Mouse (Mus musculus): ENCODE data around the gene Obp2a.
"Not testable (repeated sequence)": the region's sequence is repeated elsewhere in the genome, so short reads cannot be mapped to it uniquely, and the experiment has no call there.

Obp2a gene

DNA sequence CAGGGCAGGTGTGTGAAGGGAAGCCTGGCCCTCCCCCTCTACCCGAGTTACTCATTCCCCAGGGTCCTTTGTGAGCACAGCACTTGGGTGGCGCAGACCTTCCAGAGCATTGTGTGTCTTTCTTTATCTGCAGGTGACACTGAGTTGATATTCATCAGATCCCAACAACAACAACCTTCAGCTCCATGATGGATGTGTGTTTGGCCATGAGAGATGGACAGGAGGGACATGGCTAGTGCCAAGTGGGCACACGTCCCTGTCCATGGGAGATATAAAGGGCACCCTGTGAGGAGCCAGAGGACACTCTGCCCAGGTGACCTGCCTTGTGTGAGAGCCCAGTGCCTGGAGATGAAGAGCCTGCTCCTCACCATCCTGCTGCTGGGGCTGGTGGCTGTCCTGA, at the start of gene Obp2a:
Obp2a (plus strand) TSS at position 301 of the 400 bp plus-strand sequence.
- DNase-seq (ENCODE audit: low read depth, low spot score), result not testable (repeated sequence)

DNA sequence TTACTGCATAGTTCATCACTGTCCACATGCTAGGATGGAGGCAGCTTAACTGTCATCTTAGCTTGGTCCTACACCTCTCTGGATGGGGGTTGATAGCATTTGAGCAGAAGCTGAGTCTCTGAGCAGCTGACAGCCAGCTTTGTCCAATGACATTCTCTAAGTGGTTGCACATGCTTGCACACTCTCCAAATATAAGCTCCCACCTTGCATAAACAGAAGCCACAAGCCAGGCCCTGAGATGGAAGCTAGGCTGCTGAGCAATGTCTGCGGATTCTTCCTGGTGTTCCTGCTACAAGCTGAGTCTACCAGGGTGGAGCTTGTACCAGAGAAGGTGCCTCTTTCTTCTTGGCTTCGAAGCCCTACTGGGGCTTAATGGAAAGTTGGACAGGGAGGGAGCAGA, 46.9 kb upstream of the Obp2a start, which contains the start of gene Lcn8:
Lcn8 (plus strand) TSS at position 219 of the 400 bp plus-strand sequence.
- no peak for DNase-seq (ENCODE audit: low read depth, low spot score)

DNA sequence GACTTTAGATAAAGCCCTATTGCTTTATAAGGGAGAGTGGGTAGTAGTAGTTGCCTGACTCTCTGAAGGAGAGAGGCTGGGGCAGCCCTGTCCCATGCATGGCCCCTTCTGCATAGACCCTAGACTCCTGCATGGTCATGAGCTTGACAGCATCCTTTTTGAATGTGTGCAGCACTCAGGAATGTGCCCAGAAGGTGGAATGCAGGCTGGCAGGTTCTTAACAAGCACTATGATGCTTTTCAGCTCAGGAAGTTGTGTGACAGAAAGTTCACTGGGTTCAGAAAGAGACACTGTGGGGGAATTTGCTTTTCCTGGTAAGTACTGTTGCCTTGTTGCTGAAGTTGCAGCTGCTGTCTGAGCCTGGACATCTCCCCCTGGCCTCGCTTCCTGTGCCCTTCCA, 45.3 kb upstream of the Obp2a start:
- no peak for DNase-seq (ENCODE audit: low read depth, low spot score)

DNA sequence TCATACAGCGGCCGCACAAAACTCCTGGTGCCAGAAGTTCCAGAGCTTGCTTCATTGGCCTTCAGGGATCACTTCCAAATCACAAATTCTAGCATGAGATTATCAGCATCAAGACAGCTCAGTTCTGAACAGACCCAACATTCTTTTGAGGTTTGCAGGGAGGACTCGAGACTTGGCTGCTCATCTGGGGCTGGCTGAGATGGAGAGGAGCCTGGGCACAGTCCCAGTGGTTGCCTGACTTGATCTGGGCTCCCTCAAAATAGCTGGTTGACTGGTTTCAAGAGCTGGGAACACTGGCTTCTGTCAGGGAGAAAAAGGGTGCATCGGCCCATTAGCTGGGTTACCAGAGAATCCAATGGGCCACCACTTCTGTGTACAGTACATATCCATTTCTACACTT, 43.2 kb upstream of the Obp2a start:
- no peak for DNase-seq (ENCODE audit: low read depth, low spot score)

DNA sequence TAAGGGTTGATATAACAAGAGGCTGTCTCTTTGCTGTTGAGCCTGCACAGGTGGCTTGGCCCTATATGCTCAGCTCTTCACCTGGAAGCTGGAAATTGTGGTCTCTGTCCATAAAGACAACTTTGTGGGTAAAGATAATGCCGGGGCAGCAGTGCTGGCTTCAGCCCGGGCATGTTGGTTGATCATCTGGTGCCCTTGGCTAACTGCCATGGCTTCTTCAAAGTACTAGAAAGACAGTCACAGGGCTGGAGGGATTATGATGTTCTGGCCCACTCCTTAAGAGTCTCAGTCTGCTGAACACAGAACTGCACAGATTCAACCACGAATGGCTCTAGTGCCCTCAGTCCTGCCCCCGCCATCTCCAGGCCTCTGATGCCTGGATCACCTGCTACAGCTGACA, 42.6 kb upstream of the Obp2a start:
- DNase-seq (ENCODE audit: low read depth, low spot score), result no peak

DNA sequence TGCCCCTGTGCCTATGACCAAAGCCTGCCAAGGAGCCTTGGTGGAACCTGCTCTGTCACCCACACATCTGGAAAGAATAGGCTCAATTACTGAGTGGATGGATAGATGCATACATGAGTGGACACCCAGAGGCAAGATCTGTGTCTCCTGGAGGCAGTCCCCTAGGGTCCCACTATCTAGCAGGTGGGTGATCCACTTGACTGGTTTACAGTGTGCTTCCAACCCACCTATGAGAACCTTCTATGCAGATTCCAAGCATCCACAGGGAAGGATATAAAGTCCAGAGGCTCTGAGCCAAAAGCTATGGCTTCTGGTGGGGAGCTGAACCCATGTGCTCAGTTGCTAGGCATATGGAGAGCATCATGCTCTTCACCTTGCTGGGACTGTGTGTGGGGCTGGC, 42.2 kb upstream of the Obp2a start, which contains the start of gene Lcn5:
Lcn5 (plus strand) TSS at position 301 of the 400 bp plus-strand sequence.
- no peak for DNase-seq (ENCODE audit: low read depth, low spot score)

DNA sequence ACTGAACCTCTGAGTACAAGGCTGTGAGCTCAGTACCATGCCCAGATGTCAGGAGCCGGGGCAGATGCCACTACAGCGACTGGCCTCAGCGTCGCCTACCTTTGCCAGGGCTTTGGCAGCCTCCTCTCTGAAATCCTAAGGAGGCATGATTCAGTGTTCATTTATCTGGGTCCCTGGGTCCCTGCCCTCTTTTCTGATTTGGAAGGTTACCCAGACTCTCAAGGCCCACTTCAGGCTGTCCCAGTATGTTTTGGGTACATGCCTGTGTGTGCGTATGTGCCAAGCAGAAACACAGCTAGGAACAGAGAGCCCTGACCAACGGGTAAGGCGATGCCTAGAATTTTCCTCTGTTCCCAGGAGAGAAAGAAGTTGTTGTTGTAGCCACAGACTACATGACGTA, 39.6 kb upstream of the Obp2a start:
- no peak for DNase-seq (ENCODE audit: low read depth, low spot score)

DNA sequence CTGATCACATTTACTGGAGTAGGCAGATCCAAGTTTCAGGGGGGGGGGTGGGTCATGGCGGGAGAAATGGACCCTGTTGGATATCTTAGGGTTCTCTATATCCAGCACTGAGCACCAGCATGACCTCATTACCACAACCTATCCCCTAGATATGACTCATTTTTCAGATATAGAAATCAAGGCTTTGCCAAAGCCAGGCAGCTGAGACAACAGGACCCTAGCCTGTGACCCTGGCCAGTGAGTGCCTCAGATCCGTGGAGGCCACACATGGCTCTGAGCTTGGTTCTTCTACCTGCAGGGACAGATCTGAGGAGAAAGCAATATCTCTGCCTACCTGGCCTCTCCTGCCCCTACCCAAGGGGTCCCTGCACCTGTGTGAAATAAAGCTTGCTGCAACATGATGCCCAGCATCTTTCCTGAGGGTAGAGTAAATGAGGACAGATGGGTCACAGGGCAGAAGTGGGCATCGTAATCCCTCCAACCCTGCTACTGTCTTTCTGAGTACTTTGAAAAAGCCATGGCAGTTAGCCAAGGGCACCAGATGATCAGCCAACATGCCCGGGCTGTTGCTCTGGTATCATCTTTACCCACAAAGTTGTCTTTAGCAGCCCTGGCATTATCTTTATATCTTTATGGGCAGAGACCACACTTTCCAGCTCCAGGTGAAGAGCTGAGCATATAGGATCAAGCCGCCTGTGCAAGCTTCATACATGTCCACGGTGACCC, 38.4 kb upstream of the Obp2a start:
- no peak for DNase-seq (ENCODE audit: low read depth, low spot score)

DNA sequence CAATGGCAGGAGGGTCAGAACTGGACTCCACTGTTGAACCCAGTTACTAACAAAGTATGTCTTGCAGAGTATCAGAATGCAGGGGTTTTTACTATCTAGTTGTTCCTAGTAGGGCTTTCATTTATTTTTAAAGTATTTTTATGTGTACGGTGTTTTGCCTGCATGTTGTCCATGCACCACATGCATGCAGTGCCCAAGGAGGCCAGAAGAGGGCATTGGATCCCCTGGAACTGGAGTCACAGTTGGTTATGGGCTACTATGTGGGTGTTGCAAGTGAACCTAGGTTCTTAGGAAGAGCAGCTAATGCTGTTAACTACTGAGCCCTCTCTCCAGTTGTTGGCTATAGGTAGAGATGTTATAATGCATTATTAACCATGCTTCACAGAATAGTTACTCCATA, 36.3 kb upstream of the Obp2a start:
- no peak for DNase-seq (ENCODE audit: low read depth, low spot score)

DNA sequence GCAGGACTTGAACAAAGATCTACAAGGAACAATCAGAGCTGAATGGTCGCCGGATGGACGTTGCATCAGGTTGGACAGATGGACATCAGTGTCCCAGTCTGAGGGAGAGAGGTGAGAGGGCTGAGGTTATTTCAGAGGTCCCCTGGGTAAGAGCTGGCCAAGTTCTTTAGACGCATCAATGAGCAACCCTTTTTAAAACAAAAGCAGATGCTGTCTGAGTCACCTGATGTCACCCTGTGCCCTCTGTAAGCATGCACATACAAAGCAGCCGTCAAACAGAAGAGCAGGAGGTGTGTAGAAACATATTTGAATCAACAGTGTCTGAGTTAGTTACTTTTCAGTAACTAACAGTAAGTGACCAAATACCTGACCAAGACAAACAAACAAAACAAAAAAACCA, 35.7 kb upstream of the Obp2a start:
- DNase-seq (ENCODE audit: low read depth, low spot score), result no peak

DNA sequence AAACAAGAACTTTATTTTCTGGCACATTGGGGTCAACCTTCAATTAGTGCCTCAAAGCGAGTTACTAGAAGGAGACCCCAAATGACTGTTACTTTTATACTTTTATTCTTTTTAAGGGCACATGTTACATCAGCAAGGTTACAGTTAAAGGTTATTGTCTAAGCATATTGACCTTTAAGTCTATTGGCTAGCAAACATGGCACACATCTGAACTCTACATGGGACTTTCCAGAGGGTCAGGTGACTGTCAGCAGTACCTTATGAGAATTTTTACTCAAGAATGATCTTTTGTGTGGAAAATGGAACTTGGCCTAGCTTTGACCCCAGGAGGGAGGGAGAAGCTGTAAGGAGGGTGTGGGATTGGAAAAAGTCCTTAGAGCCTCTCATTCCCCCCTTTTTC, 33.3 kb upstream of the Obp2a start:
- DNase-seq (ENCODE audit: low read depth, low spot score), result no peak

DNA sequence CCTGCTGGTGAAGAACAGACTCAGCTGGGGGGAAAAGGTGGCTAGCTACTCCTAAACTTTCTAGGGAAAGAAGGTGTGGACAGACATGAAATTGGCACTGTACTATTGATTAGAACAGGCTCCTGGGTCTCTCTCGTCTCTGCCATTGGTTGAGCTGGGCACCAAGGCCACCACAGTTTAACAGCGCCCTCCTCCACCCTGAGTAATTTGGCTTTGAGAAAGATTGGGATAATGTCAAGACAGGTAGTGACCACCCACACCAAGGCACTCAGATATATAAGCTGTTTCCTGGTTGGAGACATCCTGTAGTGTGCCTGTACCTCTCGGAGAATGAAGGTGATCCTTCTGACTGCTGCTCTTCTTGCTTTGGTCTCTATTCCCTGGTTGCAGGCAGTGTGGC, 23.4 kb upstream of the Obp2a start, which contains the start of gene Lcn6:
Lcn6 (plus strand) TSS at position 301 of the 400 bp plus-strand sequence.
- DNase-seq (ENCODE audit: low read depth, low spot score), result no peak

DNA sequence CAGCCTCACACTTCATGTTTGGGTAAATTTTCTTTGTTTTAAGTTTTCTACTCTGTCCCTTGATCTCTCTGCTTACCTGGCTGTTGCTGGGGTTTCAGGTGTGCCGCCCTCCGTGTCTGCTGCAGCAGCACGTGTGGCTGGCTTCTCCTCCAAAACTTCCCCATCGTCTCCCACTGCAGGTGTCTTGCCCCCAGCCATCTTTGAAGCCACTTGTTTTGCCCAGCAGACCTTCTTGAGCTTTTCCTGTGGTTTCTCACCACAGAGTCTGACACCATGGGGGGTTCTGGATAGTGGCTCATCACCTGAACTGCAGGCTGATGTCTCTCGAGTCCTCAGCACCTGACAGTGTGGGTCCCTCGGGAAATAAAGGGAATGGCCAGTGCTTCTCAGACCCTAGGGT, 20.3 kb upstream of the Obp2a start:
- DNase-seq (ENCODE audit: low read depth, low spot score), result no peak

DNA sequence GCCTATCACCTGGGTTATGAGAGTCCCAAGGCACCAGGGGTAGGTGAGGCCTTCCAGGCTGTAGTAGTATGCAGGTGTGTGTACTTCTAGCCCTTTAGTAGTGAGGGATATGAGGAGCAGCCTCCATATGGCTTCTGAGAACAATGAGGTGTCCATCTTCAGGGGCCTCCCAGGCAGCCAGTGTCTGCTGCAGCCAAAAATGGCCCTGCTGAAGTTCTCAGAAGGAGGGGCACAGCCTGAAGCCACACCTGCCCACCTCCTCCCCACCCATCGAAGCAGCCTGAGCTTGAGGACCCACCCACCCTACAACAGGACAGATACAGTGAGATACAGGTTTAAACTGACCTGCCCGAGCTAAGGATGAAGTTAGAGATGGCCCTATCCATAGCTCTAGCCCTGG, 17.4 kb upstream of the Obp2a start, which contains the start of gene Lcn10:
Lcn10 (plus strand) TSS at position 301 of the 400 bp plus-strand sequence.
- no peak for DNase-seq (ENCODE audit: low read depth, low spot score)

DNA sequence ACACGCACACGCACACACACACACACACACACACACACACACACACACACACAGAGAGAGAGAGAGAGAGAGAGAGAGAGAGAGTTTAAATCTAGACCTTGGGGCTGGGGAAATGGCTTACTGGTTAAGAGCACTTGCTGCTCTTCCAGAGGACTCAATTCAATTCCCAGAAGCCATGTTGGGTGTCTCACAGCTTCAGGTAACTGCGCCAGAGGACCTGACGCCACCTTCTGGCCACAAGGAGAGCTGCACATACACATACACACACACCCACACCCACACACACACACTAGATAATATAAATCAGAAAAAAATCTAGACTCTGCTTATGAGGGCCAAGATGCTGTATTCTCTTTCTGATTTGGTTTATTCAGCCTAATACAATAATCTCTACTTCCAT, 12.9 kb upstream of the Obp2a start:
- DNase-seq (ENCODE audit: low read depth, low spot score), result no peak

DNA sequence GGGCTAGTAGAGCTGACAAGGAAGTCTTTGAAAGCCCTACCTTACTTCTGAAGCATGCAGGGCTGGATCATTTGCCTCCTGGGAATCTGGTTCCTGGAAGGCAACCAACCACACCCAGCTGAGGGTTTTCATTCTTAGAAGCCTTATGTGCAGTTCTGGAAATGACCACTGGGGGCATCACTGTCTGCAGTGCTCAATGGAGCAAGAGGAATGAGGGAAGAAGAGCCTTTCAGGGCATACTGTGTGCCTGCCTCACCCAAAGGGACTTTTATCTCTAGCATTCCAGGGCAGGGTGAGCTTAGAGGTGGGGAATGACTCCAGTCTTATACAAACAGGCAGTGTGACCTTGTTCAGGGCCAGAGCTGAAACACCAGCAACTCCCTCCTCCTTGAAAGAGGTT, 5.2 kb upstream of the Obp2a start:
- DNase-seq (ENCODE audit: low read depth, low spot score), result no peak

DNA sequence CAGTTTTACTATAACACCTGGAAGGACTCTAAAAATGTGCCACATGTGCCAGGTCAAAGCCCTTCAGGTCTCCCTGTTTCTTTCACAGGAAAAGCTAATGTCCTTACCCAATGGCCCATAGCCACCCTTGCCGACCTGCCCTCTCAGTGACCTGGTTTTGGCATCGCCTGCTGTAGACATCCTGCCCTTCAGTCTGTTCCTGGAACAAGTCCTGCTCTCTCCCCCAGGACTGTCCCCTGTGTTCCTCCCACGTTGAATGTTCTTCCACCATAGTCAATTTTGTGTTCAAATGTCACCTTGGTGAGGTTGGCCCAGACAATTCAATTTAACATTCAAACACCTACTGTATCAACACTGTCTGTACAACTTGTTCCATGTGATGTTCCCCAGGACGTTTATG, 2.9 kb upstream of the Obp2a start:
- no peak for DNase-seq (ENCODE audit: low read depth, low spot score)

DNA sequence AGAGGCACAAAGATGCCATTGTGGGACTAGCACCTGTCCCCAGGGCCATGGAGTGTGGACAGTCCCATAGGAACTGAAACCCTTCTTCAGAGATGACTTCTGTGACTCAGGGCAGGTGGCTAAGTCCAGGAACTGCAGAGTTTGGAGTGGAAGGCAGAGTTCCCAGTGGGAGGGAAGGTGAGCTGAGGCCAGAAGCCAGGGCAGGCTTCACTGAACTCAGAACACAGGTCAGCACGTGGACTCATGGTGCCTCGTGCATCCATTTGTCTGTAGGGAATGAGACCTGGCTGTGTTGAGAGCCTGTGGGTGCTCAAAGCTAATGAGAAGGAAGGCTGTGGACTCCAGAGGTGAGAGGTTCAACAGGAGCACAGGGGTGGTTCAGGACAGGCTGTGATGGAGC, 1.1 kb upstream of the Obp2a start:
- no peak for DNase-seq (ENCODE audit: low read depth, low spot score)

DNA sequence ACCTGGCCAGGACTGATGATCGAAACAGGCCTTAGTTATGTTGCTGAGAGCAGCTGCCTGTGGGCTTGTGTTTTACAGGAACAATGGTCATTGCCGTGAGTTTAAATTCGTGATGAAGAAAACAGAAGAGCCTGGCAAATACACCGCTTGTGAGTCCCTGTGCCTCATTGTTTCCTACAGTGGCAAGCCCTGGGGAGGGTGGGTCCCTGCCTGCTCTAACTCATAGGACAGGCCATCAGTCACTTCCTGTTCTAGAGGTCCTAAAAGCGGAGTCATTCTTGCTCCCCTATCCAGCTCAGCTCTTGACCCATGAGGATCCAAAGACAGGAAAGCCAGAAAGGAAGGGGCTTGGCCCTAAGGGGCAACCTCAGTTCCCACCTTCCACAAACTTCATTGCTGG, 1.2 kb downstream of the Obp2a start:
- DNase-seq (ENCODE audit: low read depth, low spot score), result no peak

DNA sequence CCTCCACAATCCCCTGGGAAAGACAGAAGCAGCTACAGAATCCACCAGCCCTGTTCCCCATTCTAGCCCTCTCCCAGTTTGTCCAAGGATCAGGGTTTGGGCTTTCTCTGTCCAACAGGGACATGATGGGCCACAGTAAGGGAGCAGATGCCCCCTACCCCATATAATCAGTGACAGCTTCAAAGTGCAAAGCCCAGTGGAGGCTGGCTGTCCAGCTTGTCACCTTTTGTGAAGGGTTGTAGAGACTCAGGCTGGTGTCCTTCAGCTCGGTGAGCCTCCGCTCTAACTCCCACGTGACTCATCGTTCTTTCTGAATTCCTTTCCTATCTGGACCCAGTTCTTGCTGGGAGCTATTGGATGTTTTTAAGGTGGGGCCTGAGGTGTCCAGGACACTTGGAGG, 3.9 kb downstream of the Obp2a start:
- no peak for DNase-seq (ENCODE audit: low read depth, low spot score)

DNA sequence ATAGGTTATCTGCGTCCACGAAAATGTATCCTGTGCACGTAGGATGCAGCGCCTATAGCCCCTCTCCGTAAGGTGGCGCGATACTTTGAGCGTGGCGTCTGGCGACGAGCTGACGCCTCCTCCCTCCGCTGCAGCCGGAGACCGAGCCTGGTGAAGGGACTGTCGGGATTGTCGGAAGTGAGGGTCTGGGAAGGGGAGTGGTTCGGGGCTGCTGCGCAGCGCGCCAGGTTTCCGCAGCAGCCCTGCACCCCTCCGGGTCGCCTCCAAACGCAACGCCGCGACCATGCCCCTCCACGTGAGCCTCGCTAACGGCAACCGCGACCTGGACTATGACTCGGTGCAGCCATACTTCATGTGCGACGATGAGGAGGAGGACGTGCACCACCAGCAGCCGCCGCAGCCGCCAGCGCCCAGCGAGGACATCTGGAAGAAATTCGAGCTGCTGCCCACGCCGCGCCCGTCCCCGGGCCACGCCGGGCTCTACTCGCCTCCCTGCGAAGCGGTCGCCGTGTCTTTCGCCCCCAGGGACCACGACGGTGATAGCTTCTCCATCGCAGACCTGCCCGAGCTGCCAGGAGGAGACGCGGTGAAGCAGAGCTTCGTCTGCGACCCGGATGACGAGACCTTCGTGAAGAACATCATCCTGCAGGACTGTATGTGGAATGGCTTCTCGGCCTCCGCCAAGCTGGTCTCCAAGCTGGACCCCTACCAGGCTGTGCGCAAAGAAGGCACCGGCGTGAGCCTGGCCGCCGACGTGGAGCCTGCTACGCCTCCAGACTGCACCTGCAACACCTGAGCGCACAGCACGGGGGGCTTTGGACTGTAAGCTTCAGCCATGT, 7.0 kb downstream of the Obp2a start, which contains the start of gene Bmyc:
Bmyc (plus strand) TSS at position 97 of the 839 bp plus-strand sequence.
- peak; percentile 84 for DNase-seq (ENCODE audit: low read depth, low spot score)

DNA sequence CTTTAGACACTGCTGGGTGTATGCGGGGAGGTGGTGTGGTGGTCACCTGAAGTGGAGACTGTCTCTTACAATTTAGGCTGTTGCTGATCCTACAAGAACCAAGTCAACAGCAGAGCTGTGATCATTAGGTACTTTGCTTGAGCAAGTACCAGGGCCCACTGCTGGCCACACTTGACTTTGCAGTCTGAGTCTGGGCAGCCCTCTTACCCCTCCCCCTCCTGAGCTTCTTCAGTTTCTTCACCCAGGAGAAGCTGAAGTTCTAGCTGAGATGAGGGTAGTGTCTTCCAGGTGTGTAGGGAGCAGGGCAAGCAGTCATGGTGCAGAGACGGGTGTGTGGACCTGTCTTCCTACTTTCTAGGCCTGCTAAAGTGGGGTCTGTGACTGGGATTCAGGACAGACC, 8.3 kb downstream of the Obp2a start:
- no peak for DNase-seq (ENCODE audit: low read depth, low spot score)

DNA sequence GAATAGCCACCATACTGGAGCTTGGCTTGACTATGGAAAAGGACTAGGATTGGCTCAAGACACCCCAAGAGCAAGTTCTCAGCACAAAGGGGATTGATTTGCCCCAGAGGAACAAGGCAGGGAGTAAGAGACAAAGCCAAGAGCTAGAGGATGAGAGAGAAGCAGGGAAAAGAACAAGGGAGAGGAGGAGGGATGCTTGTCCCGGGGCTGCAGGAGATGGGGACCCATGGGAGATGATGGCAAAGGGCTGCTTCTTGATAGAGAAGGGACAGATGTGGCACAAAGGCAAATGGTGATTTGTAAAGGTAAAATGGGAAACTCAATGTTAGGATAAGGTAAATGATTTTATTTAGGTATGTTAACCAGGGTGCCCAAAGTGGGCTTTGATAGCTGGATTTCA, 9.2 kb downstream of the Obp2a start:
- not testable (repeated sequence) for DNase-seq (ENCODE audit: low read depth, low spot score)

Measured in brain, embryonic 18.5 days (tissue).